Mouse (Mus musculus) CH12.LX (cell line): Measurements from ENCODE around the gene Zfpm1. TPM values are rescaled to one million over a fixed set of nuclear protein-coding genes. Genes with fewer than 3 reads are reported as not detected.

Experiments used
- DNase-seq: peaks from one replicate; pipeline ENCODE4 v3.0.0-alpha.2; 2013; ENCODE audit errors: extremely low read depth
- H3K27ac ChIP-seq: 2 replicates; pipeline ENCODE4 v1.5.1; 2012; ENCODE audit warnings: low read depth, mild to moderate bottlenecking, control low read depth, moderate library complexity; ENCODE audit not compliant: insufficient read depth
- H3K27me3 ChIP-seq: replicated peaks from 2 replicates; pipeline ENCODE3; 2012; ENCODE audit warnings: inconsistent platforms
- H3K36me3 ChIP-seq, 2 experiments: replicated peaks in 1 of 2; 2 replicates each; pipeline versions ENCODE3 to v1.6.1; 2012; ENCODE audit warnings: inconsistent platforms in 1 of 2, low read length in 1 of 2, mild to moderate bottlenecking in 1 of 2, mixed read lengths in 1 of 2, moderate library complexity in 1 of 2; ENCODE audit not compliant: control insufficient read depth in 1 of 2, insufficient read depth in 1 of 2
- H3K4me1 ChIP-seq, 2 experiments: 2 replicates each; pipeline ENCODE4 v1.6.1; 2012; ENCODE audit warnings: inconsistent platforms in 1 of 2, moderate library complexity in 1 of 2; ENCODE audit not compliant: insufficient read depth in 2 of 2, control insufficient read depth in 1 of 2
- H3K4me2 ChIP-seq: 2 replicates; pipeline ENCODE4 v1.6.1; 2012; ENCODE audit warnings: low read depth, mild to moderate bottlenecking, control low read depth; ENCODE audit not compliant: poor library complexity, insufficient read depth, severe bottlenecking
- H3K4me3 ChIP-seq, 3 experiments: fragments of 150-350 bp in 1 of 3; sonication (generic) in 1 of 3; replicated peaks in 1 of 3; 2 replicates each; pipeline versions ENCODE3 to v1.5.1; 2011 to 2012; ENCODE audit warnings: low read depth in 2 of 3, low read length in 2 of 3, mild to moderate bottlenecking in 2 of 3, moderate library complexity in 2 of 3, control low read depth in 1 of 3, improper control_type of control experiment in 1 of 3, inconsistent platforms in 1 of 3, mixed read lengths in 1 of 3; ENCODE audit not compliant: poor library complexity in 1 of 3
- H3K79me2 ChIP-seq: replicated peaks from 2 replicates; pipeline ENCODE4 v1.6.1; 2012; ENCODE audit warnings: mild to moderate bottlenecking, moderate library complexity; ENCODE audit not compliant: control insufficient read depth, poor library complexity, insufficient read depth, severe bottlenecking; ENCODE audit errors: extremely low read depth
- H3K9ac ChIP-seq: 2 replicates; pipeline ENCODE4 v1.6.1; 2012; ENCODE audit warnings: low read depth, mild to moderate bottlenecking, control low read depth, moderate library complexity; ENCODE audit not compliant: insufficient read depth
- H3K9me3 ChIP-seq: replicated peaks from 2 replicates; pipeline ENCODE3; 2012; ENCODE audit warnings: low read length, inconsistent platforms, mixed read lengths
- CHD1 ChIP-seq: IDR thresholded peaks from 2 replicates; pipeline ENCODE4 v1.6.1; 2012; ENCODE audit warnings: low read depth, low read length, improper control_type of control experiment, inconsistent platforms
- CHD2 ChIP-seq: IDR thresholded peaks from 2 replicates; pipeline ENCODE4 v1.6.1; 2011; ENCODE audit warnings: low read length, improper control_type of control experiment
- CTCF ChIP-seq, 2 experiments: IDR thresholded peaks in 1 of 2; conservative IDR thresholded peaks in 1 of 2; 2 replicates each; pipeline ENCODE4 v1.5.1; 2011 to 2012; ENCODE audit warnings: low read depth in 2 of 2, low read length in 2 of 2, improper control_type of control experiment in 1 of 2, inconsistent platforms in 1 of 2, mild to moderate bottlenecking in 1 of 2, moderate library complexity in 1 of 2
- E2F4 ChIP-seq: IDR thresholded peaks from 2 replicates; pipeline ENCODE4 v1.6.1; 2011; ENCODE audit warnings: low read depth, low read length, improper control_type of control experiment; ENCODE audit not compliant: insufficient replicate concordance
- ELF1 ChIP-seq: IDR thresholded peaks from 2 replicates; pipeline ENCODE4 v1.6.1; 2014; ENCODE audit warnings: low read depth, mild to moderate bottlenecking, inconsistent platforms, low read length, improper control_type of control experiment
- EP300 ChIP-seq: IDR thresholded peaks from 2 replicates; pipeline ENCODE4 v1.6.1; 2011; ENCODE audit warnings: low read length, improper control_type of control experiment
- HCFC1 ChIP-seq: IDR thresholded peaks from 2 replicates; pipeline ENCODE4 v1.6.1; 2012; ENCODE audit warnings: low read depth, mild to moderate bottlenecking, inconsistent platforms, low read length, improper control_type of control experiment
- IRF4 ChIP-seq: IDR thresholded peaks from 2 replicates; pipeline ENCODE4 v1.6.1; 2014; ENCODE audit warnings: low read depth, mild to moderate bottlenecking, inconsistent platforms, low read length, improper control_type of control experiment
- JUN ChIP-seq: IDR thresholded peaks from 2 replicates; pipeline ENCODE4 v1.6.1; 2011; ENCODE audit warnings: low read depth, mild to moderate bottlenecking, low read length, improper control_type of control experiment, moderate library complexity; ENCODE audit not compliant: insufficient read depth
- JUND ChIP-seq: conservative IDR thresholded peaks from 2 replicates; pipeline ENCODE4 v1.6.1; 2011; ENCODE audit warnings: low read depth, low read length, improper control_type of control experiment
- KAT2A ChIP-seq: IDR thresholded peaks from 2 replicates; pipeline ENCODE4 v1.6.1; 2012; ENCODE audit warnings: low read length, improper control_type of control experiment, inconsistent platforms; ENCODE audit not compliant: insufficient replicate concordance
- MAFK ChIP-seq: IDR thresholded peaks from 2 replicates; pipeline ENCODE4 v1.6.1; 2011; ENCODE audit warnings: low read length, improper control_type of control experiment; ENCODE audit not compliant: insufficient replicate concordance
- MAX ChIP-seq: IDR thresholded peaks from 2 replicates; pipeline ENCODE4 v1.6.1; 2011; ENCODE audit warnings: low read length, improper control_type of control experiment
- MEF2A ChIP-seq: IDR thresholded peaks from 2 replicates; pipeline ENCODE4 v1.6.1; 2014; ENCODE audit warnings: low read depth, mild to moderate bottlenecking, inconsistent platforms, low read length, improper control_type of control experiment, borderline replicate concordance
- MXI1 ChIP-seq: IDR thresholded peaks from 2 replicates; pipeline ENCODE4 v1.6.1; 2011; ENCODE audit warnings: mild to moderate bottlenecking, low read depth, low read length, improper control_type of control experiment
- NELFE ChIP-seq: IDR thresholded peaks from 2 replicates; pipeline ENCODE4 v1.6.1; 2011; ENCODE audit warnings: low read depth, low read length, improper control_type of control experiment
- PAX5 ChIP-seq: IDR thresholded peaks from 2 replicates; pipeline ENCODE4 v1.6.1; 2012; ENCODE audit warnings: low read length, inconsistent platforms, mixed read lengths
- POLR2AphosphoS2 ChIP-seq: IDR thresholded peaks from 2 replicates; pipeline ENCODE4 v1.6.1; 2011; ENCODE audit warnings: low read depth, low read length, improper control_type of control experiment
- RAD21 ChIP-seq: IDR thresholded peaks from 2 replicates; pipeline ENCODE4 v1.6.1; 2011; ENCODE audit warnings: low read depth, mild to moderate bottlenecking, low read length, improper control_type of control experiment, moderate library complexity
- SIN3A ChIP-seq: IDR thresholded peaks from 2 replicates; pipeline ENCODE4 v1.6.1; 2012; ENCODE audit warnings: low read length, improper control_type of control experiment, inconsistent platforms
- SMC3 ChIP-seq: IDR thresholded peaks from 2 replicates; pipeline ENCODE4 v1.6.1; 2011; ENCODE audit warnings: low read depth, low read length, improper control_type of control experiment
- TBP ChIP-seq: conservative IDR thresholded peaks from 2 replicates; pipeline ENCODE4 v1.6.1; 2011; ENCODE audit warnings: low read depth, low read length, improper control_type of control experiment
- UBTF ChIP-seq: IDR thresholded peaks from 2 replicates; pipeline ENCODE4 v1.6.1; 2012; ENCODE audit warnings: low read depth, mild to moderate bottlenecking, inconsistent platforms, low read length, improper control_type of control experiment, moderate library complexity
- USF2 ChIP-seq: conservative IDR thresholded peaks from 2 replicates; pipeline ENCODE4 v1.6.1; 2011; ENCODE audit warnings: low read depth, low read length, improper control_type of control experiment
- ZC3H11A ChIP-seq: IDR thresholded peaks from 2 replicates; pipeline ENCODE4 v1.6.1; 2012; ENCODE audit warnings: low read depth, mild to moderate bottlenecking, inconsistent platforms, low read length, improper control_type of control experiment
- ZNF384 ChIP-seq: IDR thresholded peaks from 2 replicates; pipeline ENCODE4 v1.6.1; 2012; ENCODE audit warnings: low read depth, low read length, improper control_type of control experiment, inconsistent platforms
- dilution Hi-C: fragments of 300-500 bp; cut with MboI; formaldehyde crosslinking; loops from 2 replicates; pipeline ENCODE4 v1.14.3; 2020; ENCODE audit warnings: low sequenced_read_pairs; ENCODE audit not compliant: extremely low pct_unique_long_range_greater_than_20kb, extremely low pct_ligation_motif_present
- in situ Hi-C: fragments of 300-500 bp; cut with MboI; formaldehyde crosslinking; loops from 3 replicates; pipeline ENCODE4 v1.14.3; 2019; ENCODE audit warnings: low sequenced_read_pairs, low pct_ligation_motif_present, low pct_unique_long_range_greater_than_20kb, mixed read lengths
- polyA plus RNA-seq: library from polyadenylated mRNA; unstranded; fragments of >175 nt; gene quantifications from 2 replicates; pipeline ENCODE4 v1.2.1, GENCODE M21; 2012; ENCODE audit warnings: low read depth; ENCODE audit not compliant: insufficient read length
- total RNA-seq, 2 experiments: library from RNA; depleted of rRNA; stranded (reverse); fragments of 300-350 nt in 1 of 2; fragments of >200 nt in 1 of 2; gene quantifications; 2 replicates each; pipeline ENCODE4 v1.2.3; 2012 to 2014

The Zfpm1 gene
- total and polyA plus RNA-seq, 3 experiments, result 11.0 to 63.5 (median 30.1) TPM

DNA sequence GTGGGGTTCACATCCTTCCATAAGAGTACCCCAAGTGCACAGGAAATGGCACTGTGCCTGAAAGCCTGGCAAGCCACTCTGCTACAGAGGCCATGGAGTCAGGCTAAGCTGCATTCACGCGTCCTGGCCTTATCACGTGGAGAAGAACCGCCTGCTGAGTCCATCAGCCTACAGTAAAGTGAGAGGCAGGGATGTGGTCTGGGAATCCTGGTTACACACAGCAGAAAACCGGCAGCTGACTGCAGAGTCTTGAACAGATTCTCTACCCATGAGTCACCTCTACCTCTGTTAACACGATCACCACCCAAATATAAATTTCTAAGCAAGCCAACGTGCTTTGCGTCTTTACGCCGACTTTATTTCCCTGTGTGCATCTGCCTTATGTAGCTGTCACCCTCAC lies 86.6 kb downstream of the Zfpm1 start:
- Histone ChIP-seq H3K9me3 (peaks cover 5% of the 10 kb centered on the region), H3K4me3 (no peak overlapping the region), H3K4me1 (peaks cover 10 to 33% of the 10 kb centered on the region in 2 experiments), H3K9ac (no peak overlapping the region), H3K36me3 (peaks cover 0 to 13% of the 10 kb centered on the region in 2 experiments), H3K27me3 (no peaks in the 10 kb centered on the region), H3K27ac (no peak overlapping the region), H3K79me2 (no peaks in the 10 kb centered on the region), H3K4me2 (no peak overlapping the region)
- dilution Hi-C loops (no loop called here), in situ Hi-C loops (no loop called here)
- TF ChIP-seq CHD2, result no peak
- no peak for TF ChIP-seq MEF2A
- TF ChIP-seq TBP, result no peak
- no peak for TF ChIP-seq POLR2AphosphoS2
- TF ChIP-seq KAT2A, result no peak
- no peak for TF ChIP-seq ELF1
- no peak for TF ChIP-seq JUN
- no peak for DNase-seq

DNA sequence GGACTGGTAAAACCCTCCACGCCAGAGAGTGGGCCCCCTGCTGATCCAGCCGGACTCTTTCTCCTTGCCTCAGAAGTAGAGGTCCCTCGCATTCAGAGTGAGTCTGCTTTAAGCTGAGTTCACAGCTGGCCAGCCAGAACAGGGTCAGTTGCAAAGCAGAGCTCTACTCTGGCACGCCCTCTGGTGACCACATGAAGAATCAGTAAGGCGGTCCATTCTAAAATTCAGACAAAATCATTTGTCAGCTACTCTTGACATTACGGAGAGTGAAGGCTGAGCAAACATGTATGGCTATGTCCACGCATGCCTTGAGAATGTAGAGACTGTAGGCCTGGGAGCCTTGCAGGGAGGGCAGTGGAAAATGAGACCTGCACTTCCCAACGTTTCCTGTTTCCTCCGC lies 87.7 kb downstream of the Zfpm1 start:
- H3K9ac ChIP-seq, result no peak overlapping the region
- no peaks in the 10 kb centered on the region for H3K27me3 ChIP-seq
- H3K27ac ChIP-seq, result no peak overlapping the region
- H3K4me1 ChIP-seq, result peaks cover 10 to 44% of the 10 kb centered on the region in 2 experiments
- no peak overlapping the region for H3K4me3 ChIP-seq
- H3K79me2 ChIP-seq, result no peaks in the 10 kb centered on the region
- DNase-seq, result peak; percentile 65
- peaks cover 5% of the 10 kb centered on the region for H3K9me3 ChIP-seq
- in situ Hi-C loops, result no loop called here
- TF ChIP-seq KAT2A (0 out of 2 replicates have a peak, but pooled peaks have one; percentile 13), ZC3H11A (no peak), RAD21 (peak; percentile 76), CHD1 (no peak), HCFC1 (no peak), NELFE (peak; percentile 23; the same call in 1 of the 2 replicates), JUND (no peak), MXI1 (no peak), SMC3 (peak; percentile 92), CTCF (conservative IDR thresholded peaks at IDR 0.05 in 1 of 2, IDR thresholded peaks at IDR 0.05 in 1 of 2; ENCODE audit: low read depth in 2 of 2, low read length in 2 of 2) (peak; percentile 65 to 90), TBP (no peak), MAFK (no peak), UBTF (no peak), IRF4 (peak; percentile 23; the same call in 1 of the 2 replicates), PAX5 (no peak), ZNF384 (no peak), MAX (no peak; the same call in 1 of the 2 replicates), USF2 (no peak), E2F4 (no peak), EP300 (no peak), SIN3A (0 out of 2 replicates have a peak, but pooled peaks have one; percentile 32)
- TF ChIP-seq, all 38 proteins: peak for 7
- no peak overlapping the region for H3K4me2 ChIP-seq
- peaks cover 0 to 18% of the 10 kb centered on the region in 2 experiments for H3K36me3 ChIP-seq
- dilution Hi-C loops, result no loop called here
